Mouse (Mus musculus) embryonic fibroblast, embryonic 13.5 days (primary cell): ENCODE data around the gene Rsph9.

Source experiments
- CTCF ChIP-seq: IDR thresholded peaks from 2 replicates; pipeline ENCODE4 v1.5.1; 2011; ENCODE audit warnings: mild to moderate bottlenecking, control low read depth, low read length, moderate library complexity, borderline replicate concordance; ENCODE audit not compliant: insufficient read depth
- POLR2A ChIP-seq: IDR thresholded peaks from 2 replicates; pipeline ENCODE4 v1.6.1; 2011; ENCODE audit warnings: low read depth, mild to moderate bottlenecking, control low read depth, low read length, moderate library complexity

DNA sequence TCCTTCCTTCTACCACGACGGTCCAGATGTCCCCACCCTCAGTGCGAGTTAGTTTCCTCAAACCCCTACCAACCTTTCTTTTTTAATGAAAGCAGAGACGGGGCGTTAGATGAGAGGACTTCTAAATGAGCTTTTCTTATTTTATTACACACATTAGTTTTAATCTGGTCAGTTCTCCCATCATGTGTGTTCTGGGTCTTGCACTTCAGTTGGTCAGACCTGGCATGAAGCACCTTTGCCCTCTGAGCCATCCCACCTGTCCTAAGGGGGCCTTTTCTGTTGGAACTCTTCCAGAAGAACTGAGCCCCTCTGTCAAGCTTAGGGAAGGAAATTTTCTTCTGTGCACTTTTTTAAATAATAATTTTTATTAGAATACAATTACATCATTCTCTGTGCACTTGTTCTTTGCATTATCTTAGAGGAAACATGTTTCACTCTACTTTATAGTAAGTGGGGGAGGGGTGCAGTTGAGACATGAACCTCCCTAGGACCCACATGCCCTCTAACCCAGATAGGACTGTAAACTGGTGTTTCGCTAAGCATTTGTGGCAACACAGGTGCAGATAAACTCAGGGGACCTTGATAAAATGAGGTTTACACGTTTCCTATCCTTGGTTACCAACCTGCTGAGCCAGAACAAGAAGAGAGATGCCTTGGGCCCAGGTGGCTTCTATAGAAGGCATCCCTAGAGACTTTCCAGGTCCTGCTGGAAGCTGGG lies 69.5 kb downstream of the Rsph9 start:
- no peak for TF ChIP-seq CTCF
- no peak for TF ChIP-seq POLR2A
